Mouse (Mus musculus) olfactory bulb, adult 2 months (tissue): ENCODE data around the gene Iqch.

Experiments used
- CTCF ChIP-seq: fragments of 200-500 bp; IDR thresholded peaks from 2 replicates; pipeline ENCODE4 v1.5.1; 2012; ENCODE audit warnings: low read depth, mild to moderate bottlenecking, low read length, moderate library complexity; ENCODE audit not compliant: insufficient read depth
- POLR2A ChIP-seq: fragments of 200-500 bp; IDR thresholded peaks from 2 replicates; pipeline ENCODE4 v1.6.1; 2012; ENCODE audit warnings: mild to moderate bottlenecking, low read depth, low read length, moderate library complexity; ENCODE audit not compliant: insufficient read depth

- TF ChIP-seq CTCF (no peak), POLR2A (no peak)
Measured at GRCm38 (mm10) chr9:63614018-63614985, 12.0 kb upstream of the Iqch start.
